Mouse (Mus musculus) neutrophil, adult 59 days (primary cell): ENCODE data around the gene Exph5. TPM values are rescaled to one million over a fixed set of nuclear protein-coding genes. Genes with fewer than 3 reads are reported as not detected.

ENCODE experiments used
- total RNA-seq, 2 experiments: library from RNA; stranded (reverse); gene quantifications; 1 replicate in 1 of 2; 2 replicates in 1 of 2; pipeline ENCODE4 v1.2.4; 2023

Gene Exph5
- total RNA-seq, result not detected

DNA sequence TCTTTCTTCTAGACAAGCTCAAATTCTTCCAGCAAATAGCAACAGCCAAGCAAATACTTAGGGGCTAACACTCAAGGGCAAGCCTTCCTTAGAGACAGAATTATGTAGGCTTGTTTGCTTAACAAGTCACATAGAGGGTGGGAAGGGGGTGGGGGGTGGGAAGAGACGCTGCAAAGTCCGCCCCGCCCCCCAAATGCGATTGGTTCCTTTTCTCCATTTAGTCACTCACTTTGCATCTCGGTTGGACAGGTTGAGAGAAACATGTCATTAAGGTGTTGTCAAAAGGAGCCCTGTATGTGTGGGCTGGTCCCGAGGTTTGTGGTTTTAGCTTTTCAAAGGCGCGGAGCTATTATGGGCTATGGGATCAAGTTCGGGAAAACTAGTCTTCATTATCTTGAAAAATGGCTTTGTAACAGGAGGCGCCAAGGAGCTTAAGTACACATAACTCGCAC, at the start of gene Exph5:
Gene Exph5 (plus strand): TSS at position 402 of the 452 bp plus-strand sequence.

DNA sequence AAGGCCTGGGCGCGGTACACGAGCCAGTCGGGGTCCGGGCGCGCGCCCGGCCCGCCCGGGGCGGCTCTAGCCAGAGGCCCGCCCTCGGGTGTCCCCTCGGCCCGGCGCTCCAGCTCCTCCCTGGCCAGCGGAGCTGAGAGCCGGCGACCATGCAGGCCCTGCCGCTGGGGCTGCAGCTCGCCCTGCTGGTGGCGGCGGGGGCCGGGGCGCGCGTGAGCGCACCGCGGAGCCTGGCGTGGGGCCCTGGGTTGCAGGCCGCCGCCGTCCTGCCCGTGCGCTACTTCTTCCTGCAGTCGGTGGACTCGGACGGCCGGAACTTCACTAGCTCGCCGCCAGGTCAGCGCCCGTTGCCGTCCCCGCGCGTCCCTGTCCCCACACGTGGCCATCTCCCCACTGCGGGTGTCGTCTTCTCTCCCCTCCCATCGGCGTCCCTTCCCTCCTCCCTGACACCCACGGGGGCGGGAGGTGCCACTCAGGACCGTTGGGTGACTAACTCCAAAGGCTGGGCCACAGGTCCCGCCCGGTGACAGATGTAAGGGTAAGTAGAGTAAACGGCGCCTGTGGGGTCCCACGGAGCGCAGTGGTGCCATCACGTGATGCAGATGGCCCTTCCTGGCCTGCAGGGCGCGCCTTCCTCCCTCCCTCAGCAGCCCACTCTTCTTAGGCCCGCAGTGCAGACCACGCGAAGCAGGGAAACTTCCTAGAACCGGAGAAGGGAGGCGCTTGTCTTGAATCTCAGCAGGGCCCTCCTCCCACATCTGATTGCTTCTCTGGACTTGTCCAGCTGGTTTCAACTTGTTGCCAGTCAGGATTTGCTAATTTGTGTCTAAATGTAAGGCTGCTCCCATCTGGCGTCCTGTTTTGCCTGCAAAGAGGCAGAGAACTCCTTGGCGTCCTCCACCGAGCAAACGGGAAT, 82.7 kb downstream of the Exph5 start, which contains the start of gene Kdelc2:
Gene Kdelc2 (plus strand): TSS at position 75 of the 916 bp plus-strand sequence.

DNA sequence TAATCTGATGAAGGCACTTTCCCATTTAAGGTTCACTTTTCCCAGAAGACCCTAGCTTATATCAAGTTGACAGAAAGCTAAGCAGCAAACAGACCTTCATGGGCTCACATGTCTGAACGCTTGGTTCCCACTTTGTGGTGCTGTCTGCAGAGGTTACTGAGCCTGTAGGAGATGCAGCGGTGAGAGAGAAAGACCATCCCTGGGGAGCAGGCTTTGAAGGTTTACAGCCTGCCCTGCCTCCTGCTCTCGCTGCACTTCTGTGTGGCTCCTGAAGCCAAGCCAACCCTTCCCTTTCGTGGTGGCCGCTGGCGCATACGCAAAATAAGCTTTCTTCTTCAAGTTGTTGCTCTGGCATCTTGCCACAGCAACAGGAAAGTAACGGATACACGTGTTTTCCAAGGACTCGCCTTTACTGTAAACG, 100.8 kb downstream of the Exph5 start, which contains the start of gene 4930550C14Rik:
Gene 4930550C14Rik (plus strand): TSS at position 35 of the 421 bp plus-strand sequence.

Other genes starting within 250 kb of the Exph5 start
- 10 to 100 TPM in 1 of 2 experiments, 1 to 10 TPM in 1; 9.8 to 11.1 TPM for gene Ddx10, start 53.6 kb upstream of the Exph5 start, total RNA-seq
- gene Kdelc2, start 82.4 kb downstream of the Exph5 start, total RNA-seq, result 1 to 10 TPM; 1.7 to 2.9 TPM
- not detected for gene 4930550C14Rik, start 100.7 kb downstream of the Exph5 start, total RNA-seq
- gene Atm, start 235.1 kb downstream of the Exph5 start, total RNA-seq, result 10 to 100 TPM in 1 of 2 experiments, 1 to 10 TPM in 1; 7.2 to 10.2 TPM
- gene Npat, start 235.4 kb downstream of the Exph5 start, total RNA-seq, result 10 to 100 TPM in 1 of 2 experiments, 1 to 10 TPM in 1; 9.9 to 12.4 TPM